Mouse (Mus musculus): ENCODE data around the gene Ccr1. TPM values are rescaled to one million over a fixed set of nuclear protein-coding genes. Genes with fewer than 3 reads are reported as not detected.
"Not testable (repeated sequence)": the region's sequence is repeated elsewhere in the genome, so short reads cannot be mapped to it uniquely, and the experiment has no call there.

Gene Ccr1
- total RNA-seq, 2 experiments from 2014 or later = 0.57 to 1.1 TPM

DNA sequence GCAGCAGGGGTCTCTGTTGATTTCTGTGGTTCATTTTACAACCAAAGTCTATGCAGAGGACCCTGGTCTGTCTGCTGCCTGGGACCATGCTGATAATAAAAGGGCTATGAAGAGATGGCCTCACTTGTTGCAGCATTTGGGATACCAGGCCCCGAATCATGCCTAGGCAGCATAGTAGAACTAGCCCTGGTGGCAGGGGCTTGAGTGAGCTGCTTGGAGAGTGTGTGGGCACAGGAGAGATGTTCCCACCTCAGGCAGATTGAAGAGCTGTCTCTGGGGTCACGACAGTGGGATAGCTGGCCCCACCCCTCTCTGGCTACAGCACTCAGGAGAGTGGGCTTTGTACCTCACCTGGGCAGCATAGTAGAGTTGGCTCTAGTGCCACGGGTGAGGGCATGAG lies 38.0 kb downstream of the Ccr1 start:
- DNase-seq (ENCODE audit: low spot score in 2 of 2) = no peak
- intact Hi-C loops (cut with DNase I) = no loop called here

GRCm38 (mm10) chr9:123929936-123930335 lies 38.6 kb downstream of the Ccr1 start:
- intact Hi-C loops (cut with DNase I) = no loop called here
- DNase-seq (ENCODE audit: low spot score in 2 of 2) = no peak

- DNase-seq (ENCODE audit: low spot score in 2 of 2) = no peak
- intact Hi-C loops (cut with DNase I) = no loop called here
These were observed 39.7 kb downstream of the Ccr1 start for GRCm38 (mm10) chr9:123928759-123929246.

DNA sequence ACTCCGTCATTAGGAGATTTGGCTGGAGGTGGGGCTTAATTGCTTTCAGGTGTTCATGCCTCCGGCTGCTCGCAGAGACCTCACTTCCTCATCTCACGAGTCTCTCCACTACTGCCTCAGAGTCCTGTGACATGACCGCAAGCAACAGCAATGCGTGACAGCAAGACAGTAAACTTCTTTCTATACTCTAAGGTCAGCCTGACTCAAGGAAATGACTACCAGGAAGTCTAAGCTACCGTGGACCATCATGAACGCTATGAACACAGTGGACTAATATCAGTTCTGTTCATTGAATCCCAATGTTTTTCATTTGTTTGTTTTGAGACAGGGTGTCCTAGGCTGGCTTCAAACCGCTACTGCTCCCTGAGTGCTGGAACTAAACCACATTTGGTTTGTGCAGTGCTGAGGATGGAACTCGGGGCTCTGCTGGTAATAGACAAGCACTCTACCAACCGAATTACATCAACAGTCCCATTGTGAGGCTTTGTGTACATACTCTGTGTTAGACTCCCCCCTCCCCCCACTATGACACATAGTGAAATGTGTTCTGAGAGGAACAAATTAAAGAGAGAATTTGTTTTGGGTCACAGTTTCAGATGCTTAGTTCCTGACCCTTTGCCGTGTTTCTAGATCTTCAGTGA lies 40.3 kb downstream of the Ccr1 start:
- intact Hi-C loops (cut with DNase I) = no loop called here
- DNase-seq (ENCODE audit: low spot score in 2 of 2) = no peak

DNA sequence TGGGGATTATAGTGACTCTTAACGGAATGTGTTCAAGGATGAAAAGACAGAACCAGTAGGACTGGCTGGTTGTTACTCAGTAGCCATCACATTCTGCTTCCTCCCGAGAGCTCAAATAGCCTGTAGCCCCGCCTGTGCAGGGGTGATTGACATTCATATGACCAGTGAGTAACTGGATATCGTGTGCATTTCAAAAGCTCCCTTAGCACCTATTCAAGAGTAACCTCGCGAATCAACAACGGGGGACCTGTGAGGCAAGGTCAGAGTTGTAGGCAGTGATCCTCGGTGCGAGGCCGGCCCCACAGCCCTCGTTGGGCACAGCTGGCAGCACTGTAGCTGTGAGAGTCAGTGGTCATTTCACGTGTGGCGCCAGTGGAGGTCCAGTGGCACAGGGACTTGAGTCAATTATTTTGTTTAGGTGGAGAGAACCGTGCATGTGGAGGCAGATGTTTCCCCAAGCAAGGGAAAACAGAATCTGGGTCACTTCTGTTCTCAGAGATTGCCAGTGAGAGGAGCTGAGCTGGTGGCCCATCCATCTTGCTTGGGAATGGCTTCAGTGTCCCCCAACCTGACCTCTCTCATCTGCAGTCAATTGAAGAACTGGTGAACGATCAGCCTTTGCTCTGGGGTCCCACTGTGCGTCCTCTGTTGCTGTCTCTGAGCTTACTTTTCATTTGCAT lies 41.1 kb downstream of the Ccr1 start:
- intact Hi-C loops (cut with DNase I) = no loop called here
- DNase-seq (ENCODE audit: low spot score in 2 of 2) = no peak

- intact Hi-C loops (cut with DNase I) = not testable (repeated sequence)
- DNase-seq (ENCODE audit: low spot score in 2 of 2) = peak; percentile 50 to 79
These were observed 42.5 kb downstream of the Ccr1 start for GRCm38 (mm10) chr9:123926041-123926440.

GRCm38 (mm10) chr9:123925101-123925946 lies 43.2 kb downstream of the Ccr1 start:
- intact Hi-C loops (cut with DNase I) = no loop called here
- peak; percentile 84 to 97 for DNase-seq (ENCODE audit: low spot score in 2 of 2)

DNA sequence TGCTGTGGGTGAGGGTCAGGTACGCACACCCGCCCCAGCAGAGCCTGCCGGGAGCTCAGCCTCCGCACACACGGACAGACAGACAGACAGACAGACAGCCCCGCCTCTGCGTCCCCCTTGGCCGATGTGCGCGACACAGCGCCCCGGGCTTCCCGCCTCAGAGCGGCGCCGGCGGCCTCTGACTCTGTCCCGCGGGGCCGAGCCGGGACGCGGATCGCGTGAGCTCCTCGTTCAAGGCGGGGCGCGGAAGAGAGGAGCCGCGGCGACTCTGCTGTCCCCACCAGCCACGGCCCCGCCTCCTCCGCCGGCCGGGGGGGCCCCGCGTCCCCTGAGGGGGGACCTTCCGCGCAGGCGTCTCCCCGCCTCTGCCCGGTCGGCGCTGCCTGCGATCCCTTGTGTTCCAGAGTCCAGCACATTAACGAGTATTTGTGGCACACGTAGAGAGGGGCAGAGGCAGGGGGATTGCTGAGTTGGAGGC lies 43.9 kb downstream of the Ccr1 start:
- DNase-seq (ENCODE audit: low spot score in 2 of 2) = peak; percentile 91 to 96
- intact Hi-C loops (cut with DNase I) = no loop called here

DNA sequence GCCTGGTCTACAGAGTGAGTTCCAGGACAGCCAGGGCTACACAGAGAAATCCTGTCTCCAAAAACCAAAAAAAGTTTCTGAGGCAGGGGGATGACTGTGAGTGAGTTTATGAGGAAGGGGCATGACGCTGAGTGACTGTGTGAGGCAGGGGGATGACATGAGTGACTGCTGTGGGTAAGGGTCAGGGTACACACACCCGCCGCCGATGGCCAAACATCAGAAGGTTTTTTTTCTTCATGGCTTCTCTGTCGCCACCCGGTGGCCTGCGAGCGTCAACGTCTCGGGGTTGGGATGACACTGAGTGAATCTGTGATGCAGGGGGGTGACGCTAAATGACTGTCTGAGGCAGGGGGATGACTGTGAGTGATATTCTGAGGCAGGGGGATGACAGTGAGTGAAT lies 44.5 kb downstream of the Ccr1 start:
- DNase-seq (ENCODE audit: low spot score in 2 of 2) = peak; percentile 72 to 78
- intact Hi-C loops (cut with DNase I) = not testable (repeated sequence)

GRCm38 (mm10) chr9:123923146-123923991 lies 45.1 kb downstream of the Ccr1 start:
- intact Hi-C loops (cut with DNase I) = no loop called here
- peak in 1 of 2 experiments; percentile 25 for DNase-seq (ENCODE audit: low spot score in 2 of 2)

Other genes starting within 250 kb of the Ccr1 start
- not detected for gene Cxcr6, start 162.2 kb downstream of the Ccr1 start, total RNA-seq (2021)
- gene Fyco1, start 116.8 kb downstream of the Ccr1 start, total RNA-seq (2021) = 10 to 100 TPM; 22.0 to 26.8 TPM
- gene Xcr1, start 106.7 kb downstream of the Ccr1 start, total RNA-seq (2021) = not detected
- not detected for gene Ccr1l1, start 9.7 kb upstream of the Ccr1 start, total RNA-seq (2021)
- gene Ccr3, start 53.3 kb upstream of the Ccr1 start, total RNA-seq (2021) = not detected
- gene Ccr2, start 133.3 kb upstream of the Ccr1 start, total RNA-seq (2021) = under 1 TPM; 0.14 to 0.21 TPM
- 1 to 10 TPM; 7.5 to 9.1 TPM for gene Ccr5, start 152.9 kb upstream of the Ccr1 start, total RNA-seq (2021)

Measured in left cerebral cortex, postnatal 25 days (tissue).